Mouse (Mus musculus) hindbrain, embryonic 11.5 days (tissue): ENCODE measurements at regions not wholly inside any gene's neighbourhood (a gene's known extent, or its start where the extent isn't known, plus 50 kb on each side); places are given as distances from the start of the nearest gene placed in this dataset.

Source experiments
- ATAC-seq: fragments of 200-750 bp; cut with Nextera tagmentation; 2 replicates; pipeline ENCODE4 v1.8.0; 2017; ENCODE audit warnings: mild to moderate bottlenecking, moderate TSS enrichment, moderate library complexity; ENCODE audit not compliant: low FRiP score
- DNase-seq: peaks from one replicate; pipeline ENCODE4 v3.0.0-alpha.2; 2015; ENCODE audit warnings: low spot score
- H3K27ac ChIP-seq: fragments of 300-500 bp; sonication (generic); 2 replicates; pipeline ENCODE4 v1.5.1; 2014; ENCODE audit warnings: mild to moderate bottlenecking, low read depth, low read length
- H3K27me3 ChIP-seq: fragments of 300-500 bp; sonication (generic); 2 replicates; pipeline ENCODE4 v1.6.1; 2014; ENCODE audit warnings: mild to moderate bottlenecking, low read length, moderate library complexity, mixed read lengths; ENCODE audit not compliant: control insufficient read depth, insufficient read depth
- H3K36me3 ChIP-seq: fragments of 300-500 bp; sonication (generic); 2 replicates; pipeline ENCODE4 v1.6.1; 2014; ENCODE audit warnings: mild to moderate bottlenecking, low read length, moderate library complexity, mixed read lengths; ENCODE audit not compliant: control insufficient read depth, insufficient read depth
- H3K4me1 ChIP-seq: fragments of 300-500 bp; sonication (generic); replicated peaks from 2 replicates; pipeline ENCODE4 v1.6.1; 2014; ENCODE audit warnings: low read length, mixed read lengths; ENCODE audit not compliant: control insufficient read depth, insufficient read depth
- H3K4me2 ChIP-seq: fragments of 300-500 bp; sonication (generic); replicated peaks from 2 replicates; pipeline ENCODE4 v1.6.1; 2014; ENCODE audit warnings: mild to moderate bottlenecking, low read depth, low read length
- H3K4me3 ChIP-seq: fragments of 300-500 bp; sonication (generic); 2 replicates; pipeline ENCODE4 v1.5.1; 2014; ENCODE audit warnings: low read depth, low read length
- H3K9ac ChIP-seq: fragments of 300-500 bp; sonication (generic); 2 replicates; pipeline ENCODE4 v1.6.1; 2014; ENCODE audit warnings: low read depth, low read length
- H3K9me3 ChIP-seq: fragments of 300-500 bp; sonication (generic); 2 replicates; pipeline ENCODE4 v1.6.1; 2016; ENCODE audit warnings: low read length; ENCODE audit not compliant: control insufficient read depth
- WGBS: fragments of 180-500 bp; shearing (Covaris S2); extraction: QIAGEN DNeasy Blood & Tissue Kit; methylation state at CpG from one replicate; pipeline ENCODE4 v1.1.7; 2014; 5-methylcytosine and 5-hydroxymethylcytosine counted together

- Histone ChIP-seq H3K27me3 (no peaks in the 10 kb centered on the region), H3K4me2 (no peak overlapping the region), H3K27ac (no peak overlapping the region), H3K36me3 (no peaks in the 10 kb centered on the region), H3K9ac (no peak overlapping the region), H3K4me1 (0 out of 2 replicates have a peak, but pooled peaks cover 4% of the 10 kb centered on the region), H3K4me3 (no peak overlapping the region), H3K9me3 (no peaks in the 10 kb centered on the region)
- DNase-seq: no peak
- ATAC-seq: no peak
- WGBS: 87% methylated on average over 4 of the region's 4 CpGs
Measured at GRCm38 (mm10) chr7:64054996-64055395, 98.6 kb upstream of the Trpm1 start.

DNA sequence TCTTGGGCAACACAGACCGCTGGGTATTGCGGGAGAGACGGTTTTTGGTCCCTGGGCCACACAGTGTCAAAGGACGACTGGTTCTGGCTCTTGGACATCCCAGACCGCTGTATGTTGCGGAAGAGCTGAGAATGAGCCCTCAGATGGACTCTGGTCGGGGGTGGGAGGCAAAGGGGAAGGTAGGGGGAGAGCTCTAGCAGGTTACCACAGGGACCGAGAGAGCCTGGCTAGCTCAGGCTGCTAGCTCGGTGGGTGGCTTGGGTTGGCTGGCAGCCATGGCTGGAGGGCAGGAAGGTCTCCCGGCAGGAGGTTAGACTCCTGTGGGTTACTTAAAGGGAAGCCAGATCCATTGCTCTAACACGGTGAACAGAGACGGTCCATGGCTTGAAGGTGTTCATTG is 99.9 kb upstream of the Trpm1 start:
- 59% methylated on average over 12 of the region's 12 CpGs for WGBS
- H3K27me3 ChIP-seq: no peaks in the 10 kb centered on the region

GRCm38 (mm10) chr7:64052400-64052799 is 101.2 kb upstream of the Trpm1 start:
- no peak overlapping the region for H3K27ac ChIP-seq
- H3K9me3 ChIP-seq: no peaks in the 10 kb centered on the region
- H3K9ac ChIP-seq: no peak overlapping the region
- H3K36me3 ChIP-seq: no peaks in the 10 kb centered on the region
- DNase-seq (no peak), ATAC-seq (no peak)
- no peaks in the 10 kb centered on the region for H3K27me3 ChIP-seq
- WGBS: 85% methylated on average over 9 of the region's 9 CpGs
- no peak overlapping the region for H3K4me2 ChIP-seq
- H3K4me1 ChIP-seq: peaks cover 3% of the 10 kb centered on the region
- H3K4me3 ChIP-seq: no peak overlapping the region

More for the DNA sequence above, 99.9 kb upstream of the Trpm1 start:
- Histone ChIP-seq H3K4me2 (no peak overlapping the region), H3K27ac (no peak overlapping the region), H3K36me3 (no peaks in the 10 kb centered on the region), H3K9ac (no peak overlapping the region), H3K9me3 (no peaks in the 10 kb centered on the region), H3K4me1 (peaks cover 4% of the 10 kb centered on the region; the same call in 1 of the 2 replicates), H3K4me3 (no peak overlapping the region)
- ATAC-seq: no peak
- DNase-seq: no peak

GRCm38 (mm10) chr7:64050826-64051401 is 102.7 kb upstream of the Trpm1 start:
- no peak overlapping the region for H3K9ac ChIP-seq
- WGBS: 92% methylated on average over 3 of the region's 3 CpGs
- no peak overlapping the region for H3K27ac ChIP-seq
- H3K27me3 ChIP-seq: no peaks in the 10 kb centered on the region
- no peaks in the 10 kb centered on the region for H3K36me3 ChIP-seq
- peaks cover 3% of the 10 kb centered on the region for H3K4me1 ChIP-seq
- DNase-seq: no peak
- H3K4me3 ChIP-seq: no peak overlapping the region
- no peak overlapping the region for H3K4me2 ChIP-seq
- H3K9me3 ChIP-seq: no peaks in the 10 kb centered on the region
- ATAC-seq: no peak

DNA sequence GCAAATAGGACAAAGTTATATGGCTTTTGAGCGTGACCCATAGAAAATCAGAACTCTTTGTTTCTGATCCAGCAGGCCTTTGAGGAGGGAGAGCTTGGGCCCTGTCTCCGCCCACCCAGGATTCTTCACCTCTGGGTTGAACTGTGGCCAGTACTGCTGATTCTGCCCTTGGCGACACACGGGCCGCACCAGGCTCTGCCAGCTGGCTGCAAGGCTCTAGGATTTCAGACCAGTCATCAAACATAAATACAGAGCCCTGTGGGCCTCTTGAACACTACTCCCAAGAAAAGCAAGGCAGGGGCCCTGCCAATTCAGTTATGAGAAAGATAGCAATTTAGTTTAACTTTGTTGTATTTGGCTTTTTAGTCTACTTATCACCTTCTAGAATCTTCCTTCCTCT is 103.4 kb upstream of the Trpm1 start:
- H3K9ac ChIP-seq: no peak overlapping the region
- no peak for DNase-seq
- no peak for ATAC-seq
- H3K4me3 ChIP-seq: no peak overlapping the region
- no peaks in the 10 kb centered on the region for H3K36me3 ChIP-seq
- no peak overlapping the region for H3K4me2 ChIP-seq
- no peaks in the 10 kb centered on the region for H3K27me3 ChIP-seq
- WGBS: 64% methylated on average over 5 of the region's 5 CpGs
- H3K27ac ChIP-seq: no peak overlapping the region
- H3K9me3 ChIP-seq: no peaks in the 10 kb centered on the region
- peaks cover 3% of the 10 kb centered on the region for H3K4me1 ChIP-seq

DNA sequence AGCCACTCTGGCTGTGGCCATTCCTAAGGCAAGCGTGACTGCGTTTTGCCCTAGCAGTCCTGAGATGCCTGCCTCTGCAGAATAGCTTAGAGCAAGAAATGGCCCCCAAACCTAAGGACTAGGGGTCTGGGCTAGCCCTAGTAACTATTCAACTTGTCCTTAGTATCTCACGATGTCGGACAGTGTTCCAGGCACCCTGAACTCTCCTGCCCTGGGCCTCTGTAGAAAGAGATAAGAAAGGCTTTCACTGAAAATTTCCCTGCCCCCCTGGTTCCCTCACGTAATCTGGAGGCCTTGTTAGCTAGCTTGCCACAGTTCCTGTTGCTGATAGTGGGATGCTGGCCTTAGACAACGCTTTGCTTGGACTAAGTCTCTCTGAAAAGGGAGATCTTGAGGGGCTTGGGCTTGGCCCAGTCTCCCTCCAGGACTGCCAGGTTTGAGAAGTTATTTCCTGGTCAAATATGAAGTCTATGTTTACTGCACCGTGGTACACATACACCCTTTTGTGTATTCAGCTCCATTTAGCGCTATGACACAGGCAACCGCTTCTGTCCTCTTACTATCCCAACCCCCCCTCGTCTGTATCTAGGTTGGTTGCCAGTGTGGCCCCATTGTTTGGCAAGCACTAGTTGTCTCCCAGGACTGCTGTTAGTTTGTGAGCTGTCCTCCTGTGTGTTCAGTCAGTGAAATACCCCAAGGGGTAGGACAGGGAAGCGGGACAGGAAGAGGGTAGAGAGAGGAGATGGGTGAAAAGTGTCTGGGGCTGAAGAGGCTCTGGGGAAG is 104.3 kb upstream of the Trpm1 start:
- ATAC-seq: peak; percentile 17

GRCm38 (mm10) chr7:64048452-64049182 is 105.0 kb upstream of the Trpm1 start:
- Histone ChIP-seq H3K9ac (peak overlapping the region; percentile 67), H3K27ac (no peak overlapping the region), H3K9me3 (no peaks in the 10 kb centered on the region), H3K27me3 (no peaks in the 10 kb centered on the region), H3K4me1 (peaks cover 3% of the 10 kb centered on the region), H3K4me2 (peak overlapping the region; percentile 77), H3K4me3 (peak overlapping the region; percentile 37), H3K36me3 (no peaks in the 10 kb centered on the region)
- ATAC-seq (peak; percentile 91), DNase-seq (peak; percentile 87)
- WGBS: 4% methylated on average over 21 of the region's 21 CpGs

More for the DNA sequence above, 104.3 kb upstream of the Trpm1 start:
- 75% methylated on average over 11 of the region's 11 CpGs for WGBS
- Histone ChIP-seq H3K4me3 (no peak overlapping the region), H3K27ac (0 out of 2 replicates have a peak overlapping the region, but pooled peaks have one; percentile 6), H3K27me3 (no peaks in the 10 kb centered on the region), H3K36me3 (no peaks in the 10 kb centered on the region), H3K9ac (peak overlapping the region; percentile 67), H3K9me3 (no peaks in the 10 kb centered on the region), H3K4me1 (peaks cover 3% of the 10 kb centered on the region), H3K4me2 (peak overlapping the region; percentile 77)
- no peak for DNase-seq

DNA sequence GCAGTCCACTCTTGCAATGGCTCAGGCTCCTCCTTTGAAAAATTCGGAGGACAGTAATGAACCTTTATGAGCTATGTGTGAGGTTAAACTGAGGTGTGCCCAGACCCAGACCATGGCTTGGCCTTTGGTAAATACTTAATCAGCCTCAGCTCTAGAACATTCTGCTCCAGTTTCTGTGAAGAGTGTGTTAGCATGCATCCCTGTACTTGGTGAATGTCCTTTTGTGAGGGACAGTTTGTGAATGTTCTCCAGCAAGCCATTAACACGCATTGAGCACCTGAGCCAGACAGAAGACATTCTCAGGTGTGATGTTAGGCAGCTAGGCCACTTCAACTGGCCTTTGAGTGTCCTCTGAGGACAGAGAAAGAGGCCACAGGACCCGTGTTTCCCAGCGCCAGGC is 105.8 kb upstream of the Trpm1 start:
- DNase-seq (no peak), ATAC-seq (no peak)
- no peak overlapping the region for H3K27ac ChIP-seq
- no peak overlapping the region for H3K4me2 ChIP-seq
- 87% methylated on average over 4 of the region's 4 CpGs for WGBS
- H3K9me3 ChIP-seq: no peaks in the 10 kb centered on the region
- no peaks in the 10 kb centered on the region for H3K36me3 ChIP-seq
- H3K9ac ChIP-seq: no peak overlapping the region
- no peak overlapping the region for H3K4me3 ChIP-seq
- peaks cover 3% of the 10 kb centered on the region for H3K4me1 ChIP-seq
- no peaks in the 10 kb centered on the region for H3K27me3 ChIP-seq
